Mouse (Mus musculus) stomach, postnatal 0 days (tissue): ENCODE measurements around the gene Aqp3. TPM values are rescaled to one million over a fixed set of nuclear protein-coding genes. Genes with fewer than 3 reads are reported as not detected.

Experiments
- ATAC-seq: fragments of 200-750 bp; cut with Nextera tagmentation; 2 replicates; pipeline ENCODE4 v1.8.0; 2017; ENCODE audit not compliant: low FRiP score, low TSS enrichment
- DNase-seq: peaks from one replicate; pipeline ENCODE4 v3.0.0-alpha.2; 2016; ENCODE audit warnings: low spot score
- H3K27ac ChIP-seq: fragments of 300-500 bp; sonication (generic); replicated peaks from 2 replicates; pipeline ENCODE4 v1.5.1; 2014; ENCODE audit warnings: mild to moderate bottlenecking, control low read depth
- H3K27me3 ChIP-seq: fragments of 300-500 bp; sonication (generic); 2 replicates; pipeline ENCODE4 v1.6.1; 2014; ENCODE audit warnings: low read length; ENCODE audit not compliant: control insufficient read depth, insufficient read depth
- H3K36me3 ChIP-seq: fragments of 300-500 bp; sonication (generic); 2 replicates; pipeline ENCODE4 v1.6.1; 2014; ENCODE audit warnings: low read length, mixed read lengths; ENCODE audit not compliant: control insufficient read depth, insufficient read depth
- H3K4me1 ChIP-seq: fragments of 300-500 bp; sonication (generic); replicated peaks from 2 replicates; pipeline ENCODE4 v1.6.1; 2014; ENCODE audit warnings: antibody characterized with exemption; ENCODE audit not compliant: control insufficient read depth, insufficient read depth
- H3K4me2 ChIP-seq: fragments of 300-500 bp; sonication (generic); replicated peaks from 2 replicates; pipeline ENCODE4 v1.6.1; 2014; ENCODE audit warnings: low read depth, mild to moderate bottlenecking, control low read depth, moderate library complexity
- H3K4me3 ChIP-seq: fragments of 300-500 bp; sonication (generic); 2 replicates; pipeline ENCODE4 v1.5.1; 2014; ENCODE audit warnings: low read depth, low read length, control low read depth
- H3K9ac ChIP-seq: fragments of 300-500 bp; sonication (generic); 2 replicates; pipeline ENCODE4 v1.6.1; 2014; ENCODE audit warnings: mild to moderate bottlenecking, low read length, control low read depth, mixed read lengths
- H3K9me3 ChIP-seq: fragments of 300-500 bp; sonication (generic); 2 replicates; pipeline ENCODE4 v1.6.1; 2016; ENCODE audit warnings: low read length; ENCODE audit not compliant: control insufficient read depth
- CTCF ChIP-seq: IDR thresholded peaks from 2 replicates; pipeline ENCODE4 v1.5.1; 2016; ENCODE audit warnings: antibody characterized with exemption, low read depth, mild to moderate bottlenecking, moderate library complexity
- EP300 ChIP-seq: optimal IDR thresholded peaks from 2 replicates; pipeline ENCODE3; 2016; ENCODE audit warnings: antibody characterized with exemption
- WGBS: fragments of 180-500 bp; shearing (Covaris S2); extraction: QIAGEN DNeasy Blood & Tissue Kit; methylation state at CpG from one replicate; pipeline ENCODE4 v1.1.7; 2014; 5-methylcytosine and 5-hydroxymethylcytosine counted together
- polyA plus RNA-seq: library from polyadenylated mRNA; unstranded; fragments of >200 nt; fragmentation: Nextera tagmentation; extraction: Ambion mirVana; gene quantifications from 2 replicates; pipeline ENCODE4 v1.2.1, GENCODE M21; 2015

Aqp3 gene
- polyA plus RNA-seq, 1 experiment from 2014 or later, result 227 TPM

DNA sequence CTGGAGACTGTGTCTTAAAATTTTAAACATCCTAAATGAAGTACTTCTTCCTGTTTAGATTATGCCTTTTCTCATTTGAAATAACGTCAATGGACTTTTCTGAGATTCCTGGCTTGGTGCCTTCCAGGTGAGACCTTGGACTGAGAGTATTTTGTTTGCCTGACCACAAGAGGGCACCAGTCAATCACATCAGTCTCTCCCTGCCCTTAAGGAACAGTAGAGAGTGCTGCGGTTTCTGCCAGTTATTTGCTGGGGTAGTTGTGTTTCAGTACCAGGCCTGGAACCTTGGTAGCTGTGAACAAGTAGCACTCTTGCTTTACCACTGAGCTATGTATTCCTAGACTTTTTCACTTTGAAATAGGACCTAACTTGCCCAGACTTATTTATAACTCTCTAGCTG, 31.4 kb upstream of the Aqp3 start:
- H3K4me2 ChIP-seq, result no peak overlapping the region
- peak; percentile 70 for DNase-seq
- no peaks in the 10 kb centered on the region for H3K9me3 ChIP-seq
- no peak overlapping the region for H3K9ac ChIP-seq
- H3K27me3 ChIP-seq, result no peaks in the 10 kb centered on the region
- TF ChIP-seq EP300 (no peak), CTCF (peak; percentile 90)
- ATAC-seq, result peak; percentile 77
- H3K4me3 ChIP-seq, result no peak overlapping the region
- H3K36me3 ChIP-seq, result no peaks in the 10 kb centered on the region
- WGBS, result 2% methylated on average over 2 of the region's 2 CpGs
- H3K27ac ChIP-seq, result no peak overlapping the region
- no peaks in the 10 kb centered on the region for H3K4me1 ChIP-seq

DNA sequence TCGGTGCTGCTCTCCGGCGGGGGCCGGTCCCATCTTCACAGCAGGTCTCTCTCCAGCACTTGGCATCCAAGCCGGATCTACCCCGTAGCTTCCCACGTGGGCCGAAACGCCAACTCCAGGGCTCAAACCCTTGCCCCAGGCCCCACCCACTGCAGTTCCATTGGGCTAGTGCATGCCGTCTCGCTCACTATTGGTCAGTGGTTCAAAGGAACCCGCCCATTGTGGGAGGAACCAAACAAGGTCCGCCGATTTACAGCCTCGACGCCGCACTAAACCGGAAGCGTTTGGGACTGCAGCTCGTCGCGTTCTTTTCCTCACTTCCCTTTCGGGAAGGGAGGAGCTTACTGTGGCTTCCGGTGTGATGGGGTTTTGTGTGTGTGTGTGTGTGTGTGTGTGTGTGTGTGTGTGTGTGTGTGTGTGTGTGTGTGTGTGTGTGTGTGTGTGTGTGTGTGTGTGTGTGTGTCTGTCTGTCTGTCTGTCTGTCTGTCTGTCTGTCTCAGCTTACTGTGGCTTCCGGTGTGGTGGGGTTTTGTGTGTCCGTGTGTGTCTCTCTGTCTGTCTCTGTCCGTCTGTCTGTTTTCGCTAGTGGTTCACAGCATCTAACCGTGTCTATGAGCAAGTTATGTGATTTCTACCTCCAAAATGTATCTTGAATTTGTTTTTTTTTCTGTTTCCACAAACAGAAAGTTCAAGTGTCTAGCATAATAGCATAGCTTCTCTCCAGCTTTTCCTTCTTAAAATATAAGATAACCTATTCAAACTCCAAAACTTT, 26.4 kb upstream of the Aqp3 start, which contains the start of gene Nol6:
Nol6 (minus strand) TSS at position 276 of the 772 bp plus-strand sequence.
- H3K36me3 ChIP-seq, result peaks cover 17% of the 10 kb centered on the region
- H3K27ac ChIP-seq, result peak within 1 kb of the TSS; percentile 30; the same call in 1 of the 2 replicates
- no peaks in the 10 kb centered on the region for H3K27me3 ChIP-seq
- H3K4me2 ChIP-seq, result peak within 1 kb of the TSS; percentile 86
- DNase-seq (peak; percentile 98), ATAC-seq (peak; percentile 100)
- H3K4me1 ChIP-seq, result peaks cover 3% of the 10 kb centered on the region; the same call in 1 of the 2 replicates
- no peaks in the 10 kb centered on the region for H3K9me3 ChIP-seq
- 4% methylated on average over 23 of the region's 29 CpGs for WGBS
- H3K4me3 ChIP-seq, result peak within 1 kb of the TSS; percentile 62
- TF ChIP-seq EP300 (no peak), CTCF (no peak)
- H3K9ac ChIP-seq, result peak within 1 kb of the TSS; percentile 73

DNA sequence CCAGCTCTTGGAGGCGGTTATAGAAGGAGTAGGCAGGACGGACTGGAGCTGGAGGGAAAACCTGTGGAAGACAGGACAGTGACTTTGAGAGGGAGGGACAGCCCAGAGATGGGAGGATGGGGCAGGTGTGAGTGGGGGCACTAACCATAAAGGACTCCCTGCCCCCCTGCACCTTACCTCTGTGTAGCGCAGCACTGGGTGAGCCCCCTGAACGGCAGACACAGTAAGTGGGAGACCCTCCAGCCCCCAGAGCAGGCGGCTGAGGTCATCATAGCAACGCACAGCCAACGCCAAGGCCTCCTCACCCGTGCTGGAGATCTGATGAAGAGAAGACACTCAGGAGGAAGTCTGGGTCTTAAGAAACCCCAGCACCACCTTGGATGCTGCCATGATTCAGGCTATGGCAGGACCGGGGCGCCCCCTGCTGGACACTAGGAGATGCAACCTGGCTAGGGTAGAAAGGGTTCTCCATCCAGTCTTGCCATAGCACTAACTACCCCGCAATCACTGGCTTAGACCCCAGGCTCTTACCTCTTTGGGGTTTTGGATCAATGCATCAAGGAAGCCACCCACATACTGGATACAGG, 20.8 kb upstream of the Aqp3 start:
- WGBS, result 71% methylated on average over 11 of the region's 11 CpGs
- no peak overlapping the region for H3K27ac ChIP-seq
- DNase-seq, result peak; percentile 73
- no peak overlapping the region for H3K4me3 ChIP-seq
- no peaks in the 10 kb centered on the region for H3K9me3 ChIP-seq
- ATAC-seq, result peak; percentile 19; the same call in 1 of the 2 replicates
- TF ChIP-seq EP300, result no peak
- peak; percentile 93 for TF ChIP-seq CTCF
- H3K27me3 ChIP-seq, result no peaks in the 10 kb centered on the region
- H3K4me2 ChIP-seq, result no peak overlapping the region
- H3K36me3 ChIP-seq, result peaks cover 61% of the 10 kb centered on the region
- peaks cover 3% of the 10 kb centered on the region; the same call in 1 of the 2 replicates for H3K4me1 ChIP-seq
- H3K9ac ChIP-seq, result no peak overlapping the region

DNA sequence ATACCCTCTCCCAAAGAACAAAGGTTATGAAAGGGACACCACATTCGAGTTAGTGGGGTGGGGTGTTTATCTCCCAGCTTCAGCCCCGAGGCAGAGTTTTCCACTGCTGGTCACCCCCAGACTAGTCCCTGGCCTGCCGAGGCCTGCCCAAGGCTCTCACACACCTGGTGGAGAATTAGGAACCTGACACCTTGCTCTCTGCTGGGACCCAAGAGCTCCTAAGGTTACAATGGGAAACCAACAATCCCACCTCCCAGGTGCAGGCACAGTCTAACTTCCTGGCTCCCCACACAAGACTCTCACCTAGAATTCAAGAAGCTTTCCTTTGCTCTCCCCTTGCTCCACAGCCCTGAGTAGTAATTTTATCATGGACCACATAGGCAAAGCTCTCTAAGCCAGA, 18.8 kb upstream of the Aqp3 start:
- Histone ChIP-seq H3K9me3 (no peaks in the 10 kb centered on the region), H3K9ac (no peak overlapping the region)
- TF ChIP-seq EP300 (no peak), CTCF (no peak)

DNA sequence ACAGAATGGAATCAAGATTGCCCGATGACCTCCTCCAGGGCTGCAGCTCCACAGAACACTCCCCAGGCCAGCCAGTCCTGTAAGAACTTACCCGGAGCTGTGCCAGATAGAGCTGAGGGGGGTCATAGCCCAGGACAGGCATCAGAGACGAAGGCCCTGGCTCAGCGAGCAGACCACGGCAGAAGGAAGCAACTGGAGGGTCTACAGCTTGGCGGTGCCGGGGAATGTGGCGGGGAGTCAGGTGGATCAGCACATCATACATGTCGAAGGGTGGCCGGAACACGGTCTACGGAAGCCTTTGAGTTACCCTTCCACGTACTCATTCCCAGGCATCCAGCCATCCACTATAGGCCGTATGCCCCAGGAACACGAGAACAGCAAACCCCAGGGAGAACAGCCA, 17.8 kb upstream of the Aqp3 start:
- H3K4me3 ChIP-seq, result no peak overlapping the region
- no peak overlapping the region for H3K9ac ChIP-seq
- 95% methylated on average over 15 of the region's 15 CpGs for WGBS
- no peak overlapping the region for H3K4me2 ChIP-seq
- H3K27me3 ChIP-seq, result no peaks in the 10 kb centered on the region
- DNase-seq (no peak), ATAC-seq (no peak)
- peaks cover 52% of the 10 kb centered on the region for H3K36me3 ChIP-seq
- no peak overlapping the region for H3K27ac ChIP-seq
- H3K4me1 ChIP-seq, result no peaks in the 10 kb centered on the region
- no peaks in the 10 kb centered on the region for H3K9me3 ChIP-seq
- TF ChIP-seq CTCF (no peak), EP300 (no peak)

More for the DNA sequence above, 18.8 kb upstream of the Aqp3 start:
- Histone ChIP-seq H3K27me3 (no peaks in the 10 kb centered on the region), H3K36me3 (peaks cover 60% of the 10 kb centered on the region), H3K4me1 (no peaks in the 10 kb centered on the region), H3K4me2 (no peak overlapping the region), H3K27ac (no peak overlapping the region), H3K4me3 (no peak overlapping the region)
- ATAC-seq, result no peak
- 56% methylated on average over 3 of the region's 3 CpGs for WGBS
- no peak for DNase-seq

DNA sequence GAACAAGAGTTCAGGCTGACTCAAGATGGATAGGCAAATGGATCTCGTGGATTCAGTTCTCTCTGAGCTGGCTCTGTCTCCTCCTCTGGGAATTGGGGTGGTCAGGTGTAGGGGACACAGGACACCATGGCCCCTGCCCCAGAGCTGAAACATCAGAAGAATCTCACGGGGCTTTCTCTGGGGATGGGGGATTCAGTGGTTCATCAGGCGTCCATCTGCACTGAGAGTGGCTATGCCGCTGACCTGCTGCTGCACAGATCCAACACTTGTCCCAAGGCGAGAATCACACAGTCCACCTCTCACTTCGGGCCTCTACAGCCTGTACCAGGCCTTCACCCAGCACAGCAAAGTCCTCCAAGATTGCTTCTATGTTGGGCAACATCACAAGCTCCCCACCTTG, 17.1 kb upstream of the Aqp3 start:
- H3K4me3 ChIP-seq, result no peak overlapping the region
- DNase-seq, result no peak
- no peaks in the 10 kb centered on the region for H3K27me3 ChIP-seq
- no peak overlapping the region for H3K4me2 ChIP-seq
- 85% methylated on average over 6 of the region's 6 CpGs for WGBS
- no peak for ATAC-seq
- H3K36me3 ChIP-seq, result peaks cover 52% of the 10 kb centered on the region
- TF ChIP-seq CTCF (no peak), EP300 (no peak)
- H3K27ac ChIP-seq, result no peak overlapping the region
- no peaks in the 10 kb centered on the region for H3K9me3 ChIP-seq
- no peaks in the 10 kb centered on the region for H3K4me1 ChIP-seq
- no peak overlapping the region for H3K9ac ChIP-seq
